Mouse (Mus musculus) C3H10T1/2 (cell line): Measurements from ENCODE around the gene Arl6ip4. TPM values are rescaled to one million over a fixed set of nuclear protein-coding genes. Genes with fewer than 3 reads are reported as not detected.

Experiments
- polyA plus RNA-seq, 2 experiments: library from polyadenylated mRNA; unstranded; fragments of >200 nt; fragmentation: generic; extraction: Trizol; gene quantifications; one replicate each; pipeline ENCODE4 v1.2.1; 2012; ENCODE audit warnings: missing spikeins in 2 of 2

The Arl6ip4 gene
- polyA plus RNA-seq: 10 to 100 TPM; 83.0 to 88.9 TPM

GRCm38 (mm10) chr5:124115990-124116845, at the start of gene Arl6ip4:
Gene Arl6ip4, plus strand, starts transcription at chr5:124116089.

GRCm38 (mm10) chr5:124095596-124096232, 20.2 kb upstream of the Arl6ip4 start, which contains the start of gene Abcb9:
Gene Abcb9, minus strand, starts transcription at chr5:124095798.

GRCm38 (mm10) chr5:124111742-124112497, 4.0 kb upstream of the Arl6ip4 start, which contains the start of gene Ogfod2:
Gene Ogfod2, plus strand, starts transcription at chr5:124112297.

Other genes starting within 250 kb of the Arl6ip4 start
- under 1 TPM in 1 of 2 experiments, not detected in 1; 0.40 TPM for gene Hcar1, start 236.1 kb upstream of the Arl6ip4 start, polyA plus RNA-seq
- gene Denr, start 208.9 kb upstream of the Arl6ip4 start, polyA plus RNA-seq: 10 to 100 TPM; 10.1 to 27.1 TPM
- under 1 TPM in 1 of 2 experiments, not detected in 1; 0.66 TPM for gene Gm43518, start 188.7 kb upstream of the Arl6ip4 start, polyA plus RNA-seq
- gene Ccdc62, start 185.4 kb upstream of the Arl6ip4 start, polyA plus RNA-seq: 1 to 10 TPM; 1.5 to 3.4 TPM
- gene Hip1r, start 142.5 kb upstream of the Arl6ip4 start, polyA plus RNA-seq: 10 to 100 TPM; 10.4 to 10.5 TPM
- 10 to 100 TPM; 22.6 TPM for gene Vps37b, start 83.8 kb upstream of the Arl6ip4 start, polyA plus RNA-seq
- gene Abcb9, start 20.3 kb upstream of the Arl6ip4 start, polyA plus RNA-seq: 1 to 10 TPM; 2.2 to 3.2 TPM
- gene Ogfod2, start 3.8 kb upstream of the Arl6ip4 start, polyA plus RNA-seq: 10 to 100 TPM; 13.7 to 17.9 TPM
- 1 to 10 TPM; 4.2 to 9.2 TPM for gene Pitpnm2, start 133.7 kb downstream of the Arl6ip4 start, polyA plus RNA-seq
- 1 to 10 TPM in 1 of 2 experiments, under 1 TPM in 1; 0.33 to 1.7 TPM for gene Mphosph9, start 211.9 kb downstream of the Arl6ip4 start, polyA plus RNA-seq
- gene 2810006K23Rik, start 212.0 kb downstream of the Arl6ip4 start, polyA plus RNA-seq: 10 to 100 TPM in 1 of 2 experiments, 1 to 10 TPM in 1; 2.6 to 10.4 TPM
- gene Cdk2ap1, start 247.0 kb downstream of the Arl6ip4 start, polyA plus RNA-seq: 100 to 1,000 TPM; 161 to 221 TPM